Mouse (Mus musculus): ENCODE results near the gene Nfkbil1. TPM values are rescaled to one million over a fixed set of nuclear protein-coding genes. Genes with fewer than 3 reads are reported as not detected.
A peak's percentile ranks its signal among the peaks of the same experiment; 100 is the strongest.
"Not testable (repeated sequence)": the region's sequence is repeated elsewhere in the genome, so short reads cannot be mapped to it uniquely, and the experiment has no call there.

The Nfkbil1 gene
- total RNA-seq, 2 experiments from 2014 or later = 10.8 to 11.0 TPM

DNA sequence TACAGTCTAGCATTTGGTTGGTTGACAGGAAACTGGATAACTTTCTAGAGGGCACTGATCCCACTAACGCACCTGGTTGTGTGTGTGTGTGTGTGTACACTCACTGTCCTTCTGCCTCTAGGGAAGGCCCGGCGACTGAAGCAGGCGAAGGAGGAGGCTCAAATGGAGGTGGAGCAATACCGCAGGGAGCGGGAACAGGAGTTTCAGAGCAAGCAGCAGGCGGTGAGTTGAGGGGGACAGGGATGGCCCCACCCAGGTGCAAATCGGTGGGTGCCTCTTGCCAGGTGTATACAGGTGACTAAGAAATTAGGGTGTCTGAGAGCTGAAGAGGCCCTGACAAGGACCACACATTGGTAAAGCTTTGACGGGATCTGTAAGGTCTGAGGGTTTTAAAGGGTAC is 1.4 kb upstream of the Nfkbil1 start:
- DNase-seq = no peak

DNA sequence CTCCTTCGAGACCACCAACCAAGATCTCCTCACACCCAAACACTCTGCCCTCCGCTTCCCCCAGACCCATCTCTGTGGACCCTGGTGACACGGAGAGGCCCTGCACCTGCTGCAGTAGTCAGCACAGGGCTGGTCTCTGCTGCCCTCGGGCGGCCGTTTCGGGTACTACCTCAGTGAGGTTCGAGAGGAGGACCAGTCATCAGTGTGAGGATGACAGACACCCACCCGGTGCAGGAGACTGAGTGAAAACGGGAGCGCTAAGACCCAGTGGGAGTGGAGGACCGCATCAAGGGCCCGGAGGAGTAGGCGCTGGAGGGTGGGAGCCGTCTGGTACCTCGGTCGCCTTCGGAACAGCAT is 776 bp upstream of the Nfkbil1 start:
- DNase-seq = peak; percentile 99

DNA sequence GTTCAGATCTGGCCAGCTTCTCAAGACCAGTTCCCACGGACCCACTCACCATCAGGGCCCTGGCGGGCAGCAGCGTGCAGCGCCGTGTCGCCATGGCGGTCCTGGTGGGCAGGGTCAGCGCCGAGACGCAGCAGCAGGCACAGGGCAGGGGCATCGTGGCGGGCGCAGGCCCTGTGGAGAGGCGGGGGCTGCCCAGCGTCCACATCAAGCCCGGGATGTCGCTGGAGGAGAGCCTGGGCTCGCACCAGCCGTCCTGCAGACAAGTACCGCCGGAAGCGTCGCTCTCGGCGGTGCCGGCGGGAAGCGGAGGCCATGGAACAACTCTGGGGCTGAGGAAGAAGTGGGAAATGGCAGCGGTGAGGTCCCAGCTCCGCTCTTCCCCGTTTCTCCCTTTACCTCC is 689 bp downstream of the Nfkbil1 start:
- peak; percentile 53 for DNase-seq

DNA sequence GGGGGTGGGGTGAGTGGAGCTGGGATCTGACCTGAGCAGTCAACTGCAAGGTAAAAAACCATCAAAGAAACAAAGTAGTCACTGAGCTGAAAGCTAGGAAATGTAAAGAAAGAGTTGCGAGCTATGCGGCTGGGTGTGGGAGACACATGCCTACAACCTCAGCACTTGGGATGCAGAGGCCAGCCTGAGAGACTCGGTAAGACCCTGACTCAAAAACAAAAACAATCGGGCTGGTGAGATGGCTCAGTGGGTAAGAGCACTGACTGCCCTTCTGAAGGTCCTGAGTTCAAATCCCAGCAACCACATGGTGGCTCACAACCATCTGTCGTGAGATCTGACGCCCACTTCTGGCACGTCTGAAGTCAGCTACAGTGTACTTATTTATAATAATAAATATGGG is 1.5 kb downstream of the Nfkbil1 start:
- not testable (repeated sequence) for DNase-seq

DNA sequence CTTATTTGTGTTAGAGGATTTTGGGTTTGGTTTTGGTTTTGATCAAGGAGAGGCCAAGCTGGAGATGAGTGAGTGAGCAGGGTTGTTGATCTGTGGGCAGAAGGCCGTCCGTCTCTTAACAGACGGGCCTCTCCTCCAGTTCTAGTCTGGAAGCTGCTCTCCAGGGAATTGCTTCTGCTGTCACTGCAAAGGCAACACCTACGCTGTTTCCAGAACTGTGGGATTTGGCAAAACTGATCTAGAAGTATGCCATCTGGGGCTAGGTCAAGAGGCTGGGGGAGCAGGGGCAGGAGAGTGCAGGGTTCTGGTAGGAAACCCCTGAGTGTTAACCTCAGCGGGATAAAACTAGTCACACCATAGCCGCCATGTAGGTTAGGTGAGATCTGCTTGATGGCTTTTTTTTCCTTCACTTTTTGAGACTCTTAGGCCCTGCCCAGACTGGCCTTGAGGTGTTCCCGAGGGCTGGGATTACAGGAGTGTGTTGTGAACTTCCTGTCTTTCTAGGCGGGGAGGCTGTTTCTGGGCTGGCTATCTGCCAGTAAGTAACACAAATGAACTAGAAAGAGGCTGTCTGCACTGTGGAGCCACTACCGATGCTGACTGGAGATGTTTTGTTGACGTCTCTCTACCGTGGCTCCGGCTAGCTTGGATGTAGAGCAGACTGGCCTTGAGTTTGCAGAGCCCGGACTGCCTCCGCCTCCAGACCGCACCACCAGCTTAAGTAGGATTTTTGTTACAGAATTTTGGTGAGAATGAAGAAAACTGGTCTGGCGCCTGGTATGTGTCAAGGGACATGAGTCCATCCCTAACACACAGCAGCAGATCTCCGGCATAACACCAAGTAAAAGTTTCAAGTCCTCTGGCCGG is 2.2 kb downstream of the Nfkbil1 start, which contains the start of gene Atp6v1g2:
Gene Atp6v1g2 (plus strand): TSS at position 547 of the 867 bp plus-strand sequence.
- no peak for DNase-seq

DNA sequence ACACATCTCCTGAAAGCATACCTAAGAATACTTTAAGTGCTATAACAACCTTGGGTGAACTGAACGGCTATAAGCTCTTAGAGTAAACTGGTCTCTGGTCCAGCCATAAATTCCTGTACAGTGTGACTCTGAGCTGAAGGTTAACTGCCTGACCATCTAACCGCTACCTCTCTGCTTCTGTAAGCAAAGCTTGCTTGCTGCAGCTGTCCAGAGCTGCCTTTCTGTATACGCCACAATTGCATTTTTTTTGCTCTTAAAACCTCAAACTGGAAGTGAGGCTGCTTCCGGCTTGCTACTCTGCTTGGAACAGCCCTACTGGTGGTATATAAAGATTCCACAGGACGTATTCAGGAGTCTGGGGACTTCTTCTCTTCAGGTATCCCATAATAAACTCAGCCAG is 2.9 kb downstream of the Nfkbil1 start:
- no peak for DNase-seq

DNA sequence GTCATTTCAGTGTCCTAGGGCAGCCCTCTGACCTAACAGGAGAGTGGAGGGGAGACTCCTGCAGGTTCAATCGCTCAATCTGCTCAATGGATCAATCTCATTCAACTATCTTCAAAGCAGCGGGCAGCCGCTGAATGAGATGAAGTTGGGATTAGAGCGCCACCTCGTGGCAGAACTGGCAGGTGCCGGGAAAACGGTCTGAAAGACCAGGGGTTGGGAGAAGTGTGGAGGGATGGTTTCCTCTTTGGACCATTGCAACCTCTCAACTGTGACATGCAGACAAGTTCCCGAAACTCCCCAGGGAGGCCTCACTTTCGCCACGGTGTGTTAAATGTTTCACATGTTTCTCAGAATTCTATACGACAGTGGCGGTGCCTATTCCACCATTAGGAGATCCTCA is 3.5 kb downstream of the Nfkbil1 start:
- peak; percentile 92 for DNase-seq

DNA sequence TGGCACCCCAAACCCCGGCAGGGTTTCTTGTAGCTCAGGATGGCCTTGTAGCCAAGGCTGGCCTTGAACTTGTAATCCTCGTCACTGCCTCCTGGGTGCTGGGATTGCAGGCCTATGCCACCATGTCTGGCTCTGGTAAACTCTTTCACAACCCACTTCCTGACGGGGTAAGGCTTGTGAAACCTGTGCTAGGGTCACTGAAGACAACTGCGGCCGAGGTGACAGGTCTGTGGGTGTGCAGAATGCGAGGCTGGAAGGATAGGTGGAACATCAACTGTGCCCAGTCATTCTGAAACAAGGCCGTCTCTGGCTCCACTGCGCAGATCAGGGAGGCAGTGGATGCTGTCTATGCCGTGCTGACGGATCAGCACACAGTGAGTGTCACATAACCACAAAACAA is 4.6 kb downstream of the Nfkbil1 start:
- DNase-seq = no peak

DNA sequence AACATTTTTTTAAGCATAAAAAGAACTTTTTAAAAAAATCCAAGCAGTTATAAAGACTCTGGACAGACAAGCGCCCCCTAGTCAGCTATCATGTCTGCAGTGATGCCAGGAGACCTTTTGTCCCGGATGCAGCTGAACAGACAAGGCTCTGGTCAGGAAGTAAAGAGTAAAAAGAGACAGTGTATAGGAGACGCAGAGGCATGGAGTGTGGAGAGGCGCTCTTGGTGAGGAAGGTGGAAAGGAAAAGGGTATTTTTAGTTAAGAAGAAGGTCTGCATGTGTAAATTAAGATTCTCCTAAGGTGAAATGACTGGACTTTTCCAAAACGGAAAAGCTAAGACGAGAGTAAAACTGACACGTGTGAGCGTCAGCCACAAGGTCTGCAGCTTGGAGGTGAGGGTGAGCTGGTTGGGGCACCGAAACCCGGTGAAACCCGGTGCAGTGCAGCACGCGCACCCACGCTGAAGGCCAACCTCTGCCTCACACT is 9.0 kb downstream of the Nfkbil1 start:
- no peak for DNase-seq

DNA sequence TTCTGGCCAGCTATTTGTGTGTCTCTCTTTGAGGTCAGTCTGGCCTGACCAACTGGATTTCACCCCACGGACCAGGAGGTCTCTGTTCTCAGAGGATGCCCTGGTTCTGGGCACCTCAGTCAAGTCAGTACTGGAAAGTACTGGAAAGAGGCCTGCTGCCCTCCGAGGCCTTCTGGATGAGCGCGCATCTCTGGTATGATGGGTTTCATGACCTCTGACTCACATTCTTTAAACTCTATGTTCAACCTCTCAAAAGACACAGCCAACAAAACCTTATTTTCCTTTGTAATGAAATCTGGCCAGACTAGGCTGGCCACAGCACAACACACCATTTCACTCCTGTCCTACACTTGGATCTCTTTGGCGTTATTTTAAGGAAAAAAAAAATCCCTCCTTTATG is 10.1 kb downstream of the Nfkbil1 start:
- no peak for DNase-seq

DNA sequence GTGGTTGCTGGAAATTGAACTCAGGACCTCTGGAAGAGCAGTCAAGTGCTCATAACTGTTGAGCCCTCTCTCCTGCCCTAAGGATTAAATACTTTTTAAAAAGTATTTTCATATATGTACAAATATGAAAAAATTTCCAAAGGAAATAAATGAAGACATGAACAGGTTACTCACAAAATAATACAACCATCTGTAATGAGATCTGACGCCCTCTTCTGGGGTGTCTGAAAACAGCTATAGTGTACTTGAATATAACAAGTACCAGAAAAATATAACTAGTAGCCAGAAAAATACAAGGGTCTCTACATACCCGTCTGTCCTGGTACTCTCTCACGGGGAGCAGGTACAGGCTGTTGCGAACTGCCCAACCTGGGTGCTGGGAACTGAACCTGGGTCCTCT is 11.0 kb downstream of the Nfkbil1 start:
- DNase-seq = no peak

DNA sequence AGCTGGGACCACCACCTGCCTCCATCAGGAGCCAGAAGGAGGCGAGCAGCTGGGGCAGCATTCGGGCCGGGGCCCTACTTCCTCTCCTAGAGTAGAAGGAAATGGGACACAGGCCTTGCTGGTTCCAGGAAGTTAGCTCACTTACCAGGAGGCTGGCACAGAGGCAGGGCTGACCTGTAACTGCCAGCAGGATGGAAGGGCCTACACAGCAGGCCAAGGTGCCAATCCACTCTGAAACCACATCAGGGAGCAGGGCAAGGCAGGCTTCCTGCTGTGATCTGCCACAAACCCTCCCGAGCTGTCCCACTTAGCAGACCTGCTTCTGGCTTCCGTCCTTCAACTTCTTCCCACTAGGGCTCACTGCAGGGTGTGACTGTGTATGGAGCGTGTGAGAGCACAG is 13.3 kb downstream of the Nfkbil1 start:
- no peak for DNase-seq

DNA sequence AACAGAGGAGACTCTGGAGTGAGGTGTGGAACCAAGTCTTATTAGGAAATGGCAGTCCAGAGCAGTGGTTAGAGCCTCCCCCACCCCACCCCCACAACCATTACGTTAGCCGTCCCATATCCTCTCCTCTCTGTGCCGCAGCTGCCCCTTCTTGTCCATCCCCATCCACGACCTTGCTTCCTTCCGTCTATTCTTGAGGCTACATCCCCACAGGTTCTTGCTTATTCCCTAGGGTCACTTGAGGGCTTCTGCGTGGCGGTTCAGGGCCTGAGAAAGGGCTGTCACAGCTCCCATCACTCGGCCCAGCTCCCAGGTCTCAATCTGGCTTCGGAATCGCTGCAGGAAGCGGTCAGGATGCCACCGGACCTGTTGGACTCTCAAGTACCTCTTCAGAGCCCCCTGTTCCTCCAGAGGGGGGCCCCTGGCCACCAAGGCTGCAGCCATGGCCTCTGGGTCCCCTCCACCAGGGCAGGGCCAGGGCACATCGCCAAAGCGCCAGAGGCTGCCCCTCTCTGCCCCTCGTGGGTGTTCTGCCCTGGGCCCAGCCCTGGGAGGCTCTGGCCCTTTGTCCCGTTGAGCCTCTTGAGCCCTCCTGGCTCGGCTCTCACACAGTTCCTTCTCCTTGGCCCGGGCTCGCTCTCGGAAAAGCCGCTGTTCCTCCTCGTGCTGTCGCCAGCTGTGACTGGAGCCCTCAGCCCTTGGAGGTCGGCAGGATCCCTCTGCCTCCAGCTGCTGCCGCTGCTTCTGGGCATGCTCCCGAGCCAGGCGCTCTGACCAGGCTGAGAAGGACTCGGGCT is 15.2 kb downstream of the Nfkbil1 start, which contains the start of gene Gm16181:
Gene Gm16181 (plus strand): TSS at position 679 of the 797 bp plus-strand sequence.
- DNase-seq = peak; percentile 68

DNA sequence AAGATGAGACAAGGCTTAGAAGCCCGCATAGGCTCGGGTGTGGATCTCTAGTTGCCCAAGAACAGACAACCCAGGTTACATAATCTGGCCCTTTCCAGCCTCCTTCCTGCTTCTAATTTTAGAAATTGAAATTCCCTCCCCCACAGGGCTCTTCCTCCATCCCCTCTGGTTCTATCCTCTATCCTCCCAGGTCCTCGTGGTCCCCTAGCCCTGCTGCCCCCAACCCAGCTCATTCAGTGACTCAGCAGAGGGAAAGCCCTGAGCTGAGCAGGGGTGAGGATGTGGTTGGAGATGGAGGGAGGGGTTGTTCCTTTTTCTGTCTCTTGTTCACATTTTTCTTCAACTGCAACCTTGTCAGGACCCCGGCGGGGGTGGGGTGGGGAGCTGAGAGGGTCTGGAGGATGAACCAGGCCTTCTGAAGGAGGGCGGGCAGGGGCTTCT is 16.0 kb downstream of the Nfkbil1 start:
- no peak for DNase-seq

DNA sequence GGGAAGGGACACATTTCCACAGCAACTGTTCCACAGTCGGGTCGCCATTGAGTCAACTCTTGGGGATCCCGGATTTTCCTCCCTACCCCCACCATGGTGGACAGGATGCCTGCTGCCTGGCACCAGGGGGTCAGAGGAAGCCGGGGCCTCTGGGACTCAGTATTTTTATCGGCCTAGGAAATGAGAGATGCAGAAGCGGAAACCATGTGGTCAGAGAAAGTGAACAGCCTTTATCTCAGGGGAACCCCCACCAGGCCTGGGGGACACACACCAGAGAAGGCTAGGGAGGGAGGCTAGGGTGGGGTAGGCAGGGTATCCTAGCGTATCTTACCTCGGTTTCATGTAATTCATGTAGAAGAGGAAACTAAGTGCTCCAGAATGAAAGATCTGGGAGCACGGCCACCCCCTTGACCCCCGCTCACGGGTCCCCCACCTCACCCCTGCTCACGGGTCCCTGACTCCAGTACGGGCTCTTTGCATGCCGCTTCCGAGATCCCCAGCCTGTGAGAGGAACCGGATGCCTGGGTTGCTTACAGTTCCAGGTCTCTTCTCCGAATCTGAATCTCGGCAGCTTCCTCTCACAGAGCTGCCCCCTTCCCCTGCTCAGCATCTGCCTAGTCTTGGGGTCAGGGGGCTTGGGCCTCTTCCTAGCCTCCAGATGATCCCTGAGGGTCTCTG is 16.9 kb downstream of the Nfkbil1 start:
- DNase-seq = peak; percentile 56

DNA sequence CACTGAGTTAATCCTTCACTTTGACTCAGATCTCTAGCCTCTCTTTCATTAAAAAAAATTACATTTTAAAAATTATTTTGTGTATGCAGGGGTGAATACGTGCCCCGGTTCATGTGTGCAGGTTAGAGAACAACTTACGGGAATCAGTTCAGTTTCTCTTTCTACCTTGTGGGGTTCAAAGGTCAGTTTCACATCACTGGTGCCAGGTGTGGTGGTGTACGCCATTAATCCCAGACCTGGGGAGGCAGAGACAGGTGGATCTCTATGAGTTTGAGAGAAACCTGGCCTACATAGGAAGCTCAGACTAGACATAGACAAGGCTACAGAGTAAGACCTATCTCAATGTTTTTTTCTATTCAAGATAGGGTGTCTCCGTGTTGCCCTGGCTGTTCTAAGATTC is 22.5 kb downstream of the Nfkbil1 start:
- no peak for DNase-seq

DNA sequence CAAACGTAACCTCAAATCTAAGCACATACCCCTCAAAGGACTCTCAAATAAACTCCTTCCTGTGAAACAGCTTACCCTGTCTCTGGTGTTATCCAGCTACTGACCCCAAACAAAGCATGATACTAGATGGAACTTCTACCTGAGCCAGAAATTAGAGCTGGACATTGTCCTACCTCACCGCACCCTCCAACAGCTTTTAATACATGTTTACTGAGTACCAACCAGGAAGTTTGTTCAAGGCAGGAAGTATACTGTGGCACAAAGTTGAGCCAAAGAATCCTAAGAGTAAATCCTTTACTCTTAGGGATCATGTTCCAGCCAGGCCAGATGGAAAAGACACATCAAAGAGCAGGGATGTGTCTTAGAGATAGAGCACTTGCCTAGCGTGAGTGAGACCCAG is 25.0 kb downstream of the Nfkbil1 start:
- no peak for DNase-seq

DNA sequence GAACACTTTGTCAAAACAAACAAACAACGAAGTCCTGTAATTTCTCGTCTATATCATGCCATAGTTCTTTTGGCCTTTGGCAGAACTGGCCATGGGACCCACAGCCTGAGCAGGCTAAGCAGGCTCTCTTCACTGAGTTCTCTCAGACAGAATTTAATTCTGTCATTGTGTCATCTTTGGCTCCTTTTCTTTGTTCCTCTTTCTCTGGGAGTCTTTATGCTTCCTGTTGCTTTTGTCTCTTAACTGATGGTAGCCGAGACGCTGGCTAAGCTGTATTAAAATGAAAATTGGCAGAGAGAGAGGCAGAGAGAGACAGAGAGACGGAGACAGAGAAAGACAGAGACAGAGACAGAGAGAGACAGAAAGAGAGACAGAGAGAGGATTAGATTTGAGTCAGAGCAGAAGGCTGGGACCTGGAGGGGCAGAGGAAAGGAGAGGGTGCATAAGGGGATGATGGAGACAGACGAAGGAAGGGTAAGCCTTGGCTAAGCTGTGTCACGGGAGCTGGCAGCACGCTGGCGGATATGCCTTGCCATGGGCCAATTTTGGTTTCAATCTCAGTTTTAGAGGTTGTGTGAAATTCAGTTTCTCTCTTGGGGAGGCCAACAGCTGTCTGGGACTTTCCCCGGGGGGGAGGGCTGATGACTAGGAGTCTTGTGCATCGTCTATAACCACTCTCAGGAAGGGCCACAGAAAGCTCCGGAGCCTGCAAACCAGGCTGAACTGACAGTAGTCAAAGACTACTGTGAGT is 25.6 kb downstream of the Nfkbil1 start:
- no peak for DNase-seq

DNA sequence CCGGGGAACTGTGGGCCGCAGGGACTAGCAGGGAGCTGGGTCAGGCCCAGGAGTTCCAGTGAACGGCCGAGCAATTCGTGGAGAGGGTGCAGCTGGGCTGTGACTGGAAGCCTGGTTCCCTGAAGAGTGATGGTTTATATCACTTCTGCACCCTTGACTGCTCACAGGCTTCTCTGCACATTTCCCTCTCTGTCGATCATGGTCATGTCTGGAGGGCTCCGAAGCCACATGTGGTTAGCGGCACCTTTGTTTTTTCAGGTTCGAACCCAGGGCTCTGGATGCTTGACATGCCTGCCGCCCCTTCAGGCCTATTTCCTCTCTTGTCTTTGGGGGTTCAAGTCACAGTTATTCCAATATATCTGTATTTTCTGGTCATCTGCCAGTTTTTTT is 30.2 kb downstream of the Nfkbil1 start:
- no peak for DNase-seq

DNA sequence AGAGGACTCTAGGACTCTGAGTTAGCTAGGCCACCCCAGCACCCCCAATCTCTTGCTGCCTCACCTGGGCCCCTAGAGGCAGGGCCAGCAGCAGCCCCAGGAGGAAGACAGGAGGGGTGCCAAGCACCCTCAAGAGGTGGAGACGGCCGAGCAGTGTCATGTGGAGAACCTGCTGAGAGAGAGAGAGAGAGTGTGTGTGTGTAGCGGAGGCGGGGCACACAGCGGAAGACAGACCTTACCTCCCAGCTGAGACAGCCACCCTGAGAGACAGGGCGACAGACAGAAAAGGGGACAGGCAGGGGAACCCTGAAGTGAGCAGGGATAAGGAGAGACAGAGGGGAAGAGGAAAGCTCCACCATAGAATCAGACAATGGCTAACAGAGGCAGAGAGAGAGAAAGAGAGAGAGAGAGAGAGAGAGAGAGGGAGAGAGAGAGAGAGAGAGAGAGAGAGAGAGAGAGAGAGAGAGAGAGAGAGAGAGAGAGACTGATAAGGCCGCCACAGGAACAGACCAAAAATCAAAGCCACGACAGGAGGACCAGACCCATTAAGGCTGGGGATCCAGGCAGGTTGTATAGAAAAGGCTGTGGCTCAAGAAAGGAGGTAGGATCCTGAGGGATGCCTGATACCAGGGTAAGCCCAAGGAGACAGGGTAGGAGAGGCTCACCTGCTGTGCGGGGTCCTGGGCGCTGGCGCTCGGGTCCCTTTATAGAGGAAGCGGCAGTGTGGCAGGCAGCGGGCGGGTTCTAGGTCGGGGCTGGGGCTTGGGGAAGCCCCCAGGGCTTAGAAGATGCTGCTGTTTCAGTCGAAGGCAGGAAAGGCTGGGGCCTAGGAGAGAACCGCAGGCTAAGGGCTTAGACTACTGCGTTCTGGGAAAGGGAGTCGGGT is 30.9 kb downstream of the Nfkbil1 start, which contains the start of gene Lta:
Gene Lta (minus strand): TSS at position 858 of the 886 bp plus-strand sequence.
- DNase-seq = no peak

DNA sequence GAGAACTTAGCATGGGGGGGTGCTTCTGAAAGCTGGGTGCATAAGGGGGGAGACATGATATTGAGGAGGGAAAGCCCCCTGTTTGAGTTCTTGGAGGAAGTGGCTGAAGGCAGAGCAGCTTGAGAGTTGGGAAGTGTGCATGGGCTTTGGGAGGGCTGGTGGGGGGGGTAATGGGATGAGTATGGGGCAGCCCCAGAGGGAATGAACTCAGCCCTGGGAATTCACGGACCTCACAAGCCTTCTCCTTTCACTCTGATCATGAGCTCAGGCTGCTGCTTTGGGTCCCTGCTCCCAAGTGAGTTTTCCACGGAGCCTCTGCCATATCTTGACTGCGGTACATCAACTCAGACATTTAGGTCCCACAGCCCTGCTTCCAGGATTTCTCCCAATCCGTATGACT is 33.1 kb downstream of the Nfkbil1 start:
- no peak for DNase-seq

Data from heart, postnatal 4 days (tissue).